Mouse (Mus musculus) brain, embryonic 14.5 days (tissue): ENCODE measurements around the gene Pacs2. TPM values are rescaled to one million over a fixed set of nuclear protein-coding genes. Genes with fewer than 3 reads are reported as not detected.

Experiments used
- DNase-seq: peaks from one replicate; pipeline ENCODE4 v3.0.0-alpha.2; 2011; ENCODE audit warnings: low read depth
- CTCF ChIP-seq: fragments of 200-500 bp; IDR thresholded peaks from 2 replicates; pipeline ENCODE4 v1.5.1; 2012; ENCODE audit warnings: inconsistent platforms, mild to moderate bottlenecking, moderate library complexity, borderline replicate concordance; ENCODE audit not compliant: insufficient read depth, insufficient read length; ENCODE audit errors: extremely low read depth
- POLR2A ChIP-seq: fragments of 200-500 bp; IDR thresholded peaks from 2 replicates; pipeline ENCODE4 v1.6.1; 2012; ENCODE audit warnings: mild to moderate bottlenecking, inconsistent platforms, borderline replicate concordance; ENCODE audit not compliant: poor library complexity, insufficient read depth, insufficient read length, severe bottlenecking; ENCODE audit errors: extremely low read depth
- polyA plus RNA-seq: library from polyadenylated mRNA; depleted of rRNA; stranded (reverse); fragments of >200 nt; gene quantifications from 2 replicates; pipeline ENCODE4 v1.2.3, GENCODE M21; 2012

The Pacs2 gene
- polyA plus RNA-seq, 1 experiment: 109 TPM

GRCm38 (mm10) chr12:113099470-113100237 is 85.3 kb downstream of the Pacs2 start:
- TF ChIP-seq CTCF (no peak), POLR2A (no peak)

GRCm38 (mm10) chr12:113100448-113101076 is 86.3 kb downstream of the Pacs2 start:
- DNase-seq: no peak
- TF ChIP-seq CTCF (no peak), POLR2A (no peak)

More at GRCm38 (mm10) chr12:113099470-113100237, 85.3 kb downstream of the Pacs2 start:
- no peak for DNase-seq

GRCm38 (mm10) chr12:113101251-113101960 is 87.1 kb downstream of the Pacs2 start:
- no peak for TF ChIP-seq POLR2A
- no peak for TF ChIP-seq CTCF
- DNase-seq: no peak

DNA sequence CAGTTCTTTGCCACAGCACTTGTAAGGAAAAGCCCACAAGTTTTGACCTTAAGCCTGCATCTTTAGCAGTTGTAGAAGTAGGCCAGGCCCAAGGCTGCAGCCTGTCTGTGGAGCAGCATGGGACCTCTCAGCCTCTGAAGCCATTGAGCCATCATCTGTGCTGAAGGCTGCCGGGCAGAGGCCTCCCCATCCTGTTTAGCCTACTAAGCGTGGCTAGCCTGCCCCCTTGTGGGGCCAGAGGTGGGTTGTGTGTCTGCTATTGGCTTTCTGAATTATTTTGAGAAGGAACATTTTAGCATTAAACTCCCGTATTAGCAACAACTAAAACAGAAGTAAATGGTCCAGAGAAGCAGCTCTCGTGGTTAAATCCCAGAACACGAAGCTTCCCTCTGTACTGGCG is 88.2 kb downstream of the Pacs2 start:
- peak; percentile 69 for DNase-seq
- TF ChIP-seq POLR2A: no peak
- TF ChIP-seq CTCF: peak; percentile 60

DNA sequence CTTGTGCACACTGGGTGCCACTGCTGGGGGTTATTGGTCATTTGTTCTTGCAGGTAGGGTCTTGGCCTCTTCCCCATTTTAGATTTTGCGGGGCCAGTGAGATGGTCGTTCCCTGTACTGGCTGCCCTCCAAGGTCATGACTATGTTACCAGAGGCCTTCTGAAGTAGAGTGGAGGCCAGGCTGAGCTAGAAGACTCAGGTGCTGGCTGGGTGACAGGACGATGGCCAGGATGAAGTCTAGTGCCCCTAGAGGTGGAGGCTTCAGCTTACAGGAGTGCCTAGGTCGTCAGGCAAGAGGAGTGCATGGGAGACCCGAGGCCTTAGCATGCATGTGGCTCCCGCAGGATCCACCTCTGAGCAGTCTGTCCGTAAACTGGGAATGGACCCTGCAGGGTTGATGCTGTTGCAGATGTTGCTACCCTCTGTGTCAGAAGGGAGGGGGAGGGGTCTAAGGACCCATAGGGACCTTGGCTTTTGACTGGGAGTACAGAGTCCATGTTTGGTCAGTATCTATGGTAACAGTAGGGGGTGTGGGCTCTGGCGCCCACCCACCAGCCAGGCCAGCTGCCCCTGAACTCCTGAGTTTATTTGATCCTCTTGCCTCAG is 89.6 kb downstream of the Pacs2 start:
- no peak for DNase-seq
- TF ChIP-seq POLR2A (no peak), CTCF (peak; percentile 29; the same call in 1 of the 2 replicates)

GRCm38 (mm10) chr12:113106386-113106785 is 92.1 kb downstream of the Pacs2 start:
- no peak for TF ChIP-seq POLR2A
- TF ChIP-seq CTCF: no peak
- DNase-seq: no peak

DNA sequence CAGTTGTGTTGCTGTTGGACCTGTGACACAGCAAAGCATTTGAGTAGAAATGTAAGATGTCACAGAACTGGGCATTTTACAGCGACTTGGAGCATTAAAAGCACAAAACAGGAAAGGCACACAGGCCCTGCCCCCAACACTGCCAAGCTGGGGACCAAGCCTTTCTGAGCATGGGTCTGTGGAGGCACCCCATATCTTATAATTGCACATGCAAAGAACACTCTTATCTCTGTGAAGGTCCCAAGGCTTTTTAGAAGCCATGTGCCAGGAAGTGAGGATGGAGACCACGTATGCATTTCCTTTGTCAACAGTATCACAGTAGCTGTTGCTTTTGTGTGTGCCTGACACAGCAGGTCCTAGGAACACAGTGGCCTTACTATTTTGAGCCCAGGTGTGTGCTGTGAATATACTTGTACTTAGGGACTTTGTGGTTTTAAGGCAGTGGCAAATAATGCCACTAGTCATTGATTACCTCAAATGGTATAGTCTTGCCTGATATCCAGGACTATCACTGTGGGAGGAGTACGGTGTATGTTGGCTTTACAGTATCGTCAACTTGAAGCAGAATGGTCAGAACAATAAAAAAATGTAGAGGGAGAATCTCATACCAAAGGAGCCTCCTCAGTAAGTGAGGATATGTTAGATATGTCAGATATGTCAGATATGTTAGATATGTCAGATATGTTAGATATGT is 93.3 kb downstream of the Pacs2 start:
- no peak for TF ChIP-seq CTCF
- DNase-seq: no peak

DNA sequence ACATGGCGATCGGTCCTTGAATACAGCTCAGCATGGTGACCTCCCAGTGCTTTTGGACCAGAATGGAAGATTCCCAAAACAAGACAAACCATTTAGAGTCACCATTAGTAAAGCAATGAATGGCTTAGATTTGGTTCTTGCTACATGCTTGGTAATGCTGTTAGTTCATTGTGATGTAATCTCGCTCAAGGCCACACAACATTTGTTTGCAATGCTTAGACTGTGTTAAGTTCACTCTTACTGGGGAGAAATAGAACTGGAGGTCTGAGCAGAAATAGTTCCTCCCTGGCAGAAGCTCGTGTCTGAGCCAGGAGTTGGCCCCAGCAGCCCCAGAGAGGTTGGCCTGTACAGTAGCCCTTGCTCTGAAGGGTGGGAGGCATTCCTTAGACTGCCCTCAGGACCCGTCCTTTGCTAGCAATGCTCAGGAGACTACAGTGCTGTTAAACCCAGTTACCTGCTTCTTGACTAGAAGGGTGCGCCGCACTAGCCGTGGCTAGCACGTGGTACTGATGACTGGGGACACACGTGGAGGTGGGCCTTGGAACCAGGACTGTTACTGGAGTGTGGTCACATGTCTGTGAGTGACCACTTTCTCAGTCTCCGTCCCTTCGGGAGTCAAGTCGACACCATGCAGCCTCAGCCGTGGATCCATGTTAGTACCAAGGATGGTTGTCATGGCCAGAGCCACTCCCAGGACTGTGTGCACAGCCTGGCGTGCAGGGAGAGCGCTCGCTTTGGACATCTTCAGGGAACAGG is 94.4 kb downstream of the Pacs2 start:
- no peak for DNase-seq

GRCm38 (mm10) chr12:113109801-113110200 is 95.5 kb downstream of the Pacs2 start:
- no peak for DNase-seq
- TF ChIP-seq POLR2A (no peak), CTCF (no peak)

More for the DNA sequence above, 94.4 kb downstream of the Pacs2 start:
- TF ChIP-seq POLR2A (no peak), CTCF (no peak)

- TF ChIP-seq CTCF (no peak), POLR2A (no peak)
Observed at GRCm38 (mm10) chr12:113114141-113114540, 99.8 kb downstream of the Pacs2 start.

GRCm38 (mm10) chr12:113114856-113115538 is 100.7 kb downstream of the Pacs2 start:
- TF ChIP-seq CTCF: no peak
- no peak for TF ChIP-seq POLR2A
- DNase-seq: no peak

More at GRCm38 (mm10) chr12:113114141-113114540, 99.8 kb downstream of the Pacs2 start:
- no peak for DNase-seq
